Mouse (Mus musculus): Measurements from ENCODE around the gene Bud23.

Bud23 gene

DNA sequence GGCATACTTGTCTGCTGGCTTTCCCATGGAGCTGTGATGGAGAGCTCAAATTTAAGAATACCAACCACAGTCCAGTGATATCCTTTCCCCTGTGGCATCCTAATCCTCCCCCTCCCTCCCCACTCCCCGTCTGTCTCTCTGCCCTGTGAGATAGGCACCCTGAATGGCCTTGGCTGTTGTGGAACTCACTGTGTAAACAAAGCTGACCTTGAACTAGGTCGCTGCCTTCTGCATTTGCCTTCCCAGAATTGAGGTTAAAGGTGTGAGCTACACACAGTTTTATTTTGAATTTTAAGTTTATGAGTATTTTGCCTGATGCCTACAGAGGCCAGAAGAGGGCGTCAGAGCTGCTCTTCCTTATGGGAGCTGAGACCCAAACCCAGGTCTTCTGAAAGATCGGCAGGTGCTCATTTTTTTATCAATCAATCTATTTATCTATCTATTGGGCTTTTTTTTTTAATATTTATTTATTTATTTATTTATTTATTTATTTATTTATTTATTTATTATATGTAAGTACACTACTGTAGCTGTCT is 48.5 kb downstream of the Bud23 start:
- no peak for DNase-seq

DNA sequence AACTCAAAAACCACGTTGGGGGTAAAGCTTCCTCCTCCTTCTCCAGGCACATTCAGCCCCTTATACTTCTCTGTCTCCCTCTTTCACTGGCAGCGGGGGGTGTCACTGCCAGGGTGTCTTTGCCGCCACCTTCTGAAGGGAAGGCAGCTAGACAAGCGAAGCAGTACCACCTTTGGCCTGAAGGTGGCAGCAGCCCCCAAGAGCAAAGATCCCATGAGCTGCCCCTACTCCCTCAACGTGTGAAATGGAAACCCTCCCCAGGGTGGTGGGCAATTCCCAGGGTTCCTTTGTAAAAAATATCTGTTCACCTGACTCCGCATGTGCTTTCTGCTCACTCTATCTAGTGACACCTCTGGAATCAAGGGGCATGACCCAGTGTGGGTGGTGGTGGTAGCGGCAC is 49.3 kb downstream of the Bud23 start:
- peak; percentile 81 to 87 for DNase-seq

DNA sequence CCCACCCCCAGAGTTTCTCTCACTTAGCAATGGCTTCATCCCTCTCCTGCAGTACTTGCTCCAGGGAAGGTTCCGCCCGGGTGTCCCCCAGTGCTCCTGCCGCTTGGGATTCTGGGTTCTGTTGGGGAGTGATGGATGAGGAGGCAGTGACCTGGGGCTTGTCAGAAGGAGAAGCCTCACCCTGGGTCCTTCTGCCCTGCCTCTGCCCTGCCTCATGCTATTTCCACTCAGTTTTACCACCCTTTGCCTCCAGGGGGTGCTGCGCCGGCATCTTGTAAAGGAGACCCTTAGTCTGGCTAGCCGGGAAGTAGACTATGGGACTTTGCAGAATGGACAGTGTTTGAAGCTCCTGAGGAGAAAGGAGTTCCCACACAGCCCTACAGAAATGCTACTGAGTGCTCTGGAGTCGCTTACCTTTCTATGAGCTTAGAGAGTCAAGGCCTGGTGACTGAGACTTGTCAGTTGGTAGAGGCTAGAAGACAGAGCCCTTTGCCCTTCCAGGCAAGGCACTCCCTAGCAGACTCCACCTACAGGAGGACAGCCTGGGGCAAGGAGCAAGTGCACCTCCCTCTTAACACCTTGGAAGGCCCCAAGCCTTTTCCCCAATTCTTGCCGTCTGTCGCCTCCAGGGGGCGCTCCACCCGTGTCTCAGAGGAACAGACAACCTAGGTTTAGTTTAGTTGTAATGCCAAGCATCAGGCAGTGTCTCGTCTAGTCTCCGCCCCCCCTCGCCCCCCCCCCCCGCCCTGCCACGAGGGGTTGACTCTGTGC is 51.9 kb downstream of the Bud23 start:
- peak; percentile 81 to 86 for DNase-seq

DNA sequence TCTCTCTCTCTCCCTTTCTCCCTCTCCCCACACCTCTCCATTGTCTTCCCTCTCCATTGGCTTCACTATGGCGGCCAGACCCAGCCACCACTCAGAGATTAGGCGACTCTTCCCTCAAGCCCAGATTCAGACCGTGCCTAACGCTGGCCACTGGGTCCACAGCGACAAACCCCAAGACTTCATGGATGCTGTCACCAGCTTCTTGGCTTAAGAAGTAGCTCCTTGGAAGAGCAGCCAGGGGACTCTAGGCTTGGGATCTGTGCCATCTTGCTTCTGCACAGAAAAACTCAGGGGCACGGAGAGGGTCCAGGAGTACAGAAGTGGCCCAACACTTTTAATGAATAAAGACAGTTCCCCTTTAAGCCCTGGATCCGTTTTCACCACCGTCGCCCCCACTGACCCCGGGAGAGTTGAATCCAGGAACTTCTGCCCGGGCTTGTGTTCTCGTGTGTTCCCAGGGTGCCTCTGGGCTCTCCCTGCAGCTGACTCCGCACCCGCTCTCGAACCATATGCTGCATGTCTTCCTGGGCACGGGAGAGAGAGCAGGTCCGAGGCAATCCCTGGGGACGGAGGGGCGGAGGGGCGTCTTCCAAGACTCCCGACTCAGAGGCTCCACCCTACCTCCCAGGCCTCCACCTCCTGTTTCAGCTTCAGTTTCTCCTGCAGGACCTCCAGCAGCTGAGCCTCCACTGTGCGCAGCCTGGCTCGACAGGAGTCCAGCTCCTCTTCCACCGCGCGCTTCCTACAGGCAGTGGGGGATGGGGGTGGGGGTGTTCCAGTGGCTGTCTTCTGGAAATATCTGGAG is 52.7 kb downstream of the Bud23 start:
- no peak for DNase-seq

DNA sequence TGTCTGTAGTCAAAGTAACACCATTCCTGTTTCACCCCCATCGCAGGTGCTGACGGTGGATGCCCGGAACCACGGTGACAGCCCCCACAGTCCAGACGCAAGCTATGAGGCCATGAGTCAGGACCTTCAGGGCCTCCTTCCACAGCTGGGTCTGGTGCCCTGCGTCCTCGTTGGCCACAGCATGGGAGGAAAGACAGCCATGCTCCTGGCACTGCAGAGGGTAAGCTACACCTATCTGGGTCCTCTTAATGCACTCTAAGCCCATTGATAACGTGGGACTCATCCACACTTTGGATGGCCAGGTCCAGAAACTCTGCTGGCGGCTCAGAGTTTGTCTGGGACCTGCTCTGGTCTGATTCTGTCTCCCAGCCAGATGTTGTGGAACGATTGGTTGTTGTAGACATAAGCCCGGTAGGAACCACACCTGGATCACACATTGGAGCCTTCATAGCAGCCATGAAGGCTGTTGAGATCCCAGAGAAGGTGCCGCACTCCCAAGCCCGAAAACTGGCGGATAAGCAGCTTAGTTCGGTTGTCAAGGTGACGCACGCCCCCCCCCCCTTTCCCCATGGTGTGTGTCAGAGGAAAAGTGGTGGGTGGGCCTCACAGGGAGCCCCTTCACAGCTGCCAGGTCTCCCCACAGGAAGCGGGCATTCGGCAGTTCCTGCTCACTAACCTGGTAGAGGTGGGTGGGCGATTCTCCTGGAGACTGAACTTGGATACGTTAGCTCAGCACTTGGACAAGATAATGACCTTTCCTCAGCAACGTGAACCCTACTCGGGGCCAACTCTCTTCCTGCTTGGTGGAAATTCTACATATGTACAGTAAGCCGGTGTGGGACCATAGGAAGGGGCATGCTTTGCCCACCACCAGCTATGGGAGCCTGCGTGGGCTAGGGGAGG is 53.7 kb downstream of the Bud23 start:
- no peak for DNase-seq

DNA sequence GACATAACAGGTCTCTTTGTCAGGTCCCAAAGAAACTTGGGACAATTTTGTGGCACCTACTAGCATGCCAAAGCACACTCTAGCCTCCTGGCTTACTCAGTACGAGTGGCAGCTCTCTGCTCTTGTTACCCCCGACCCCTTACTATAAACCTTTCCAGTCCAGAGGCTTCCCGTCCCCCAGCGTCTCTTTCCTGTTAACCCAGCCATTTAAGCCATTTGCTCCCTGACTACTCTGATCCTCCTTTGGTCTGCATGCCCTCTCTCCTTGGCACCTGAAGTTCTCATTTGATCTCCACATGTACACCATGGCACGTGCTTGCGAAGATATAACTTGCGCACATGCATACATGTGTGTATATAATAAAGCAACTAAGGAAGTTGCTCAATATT is 54.4 kb downstream of the Bud23 start:
- no peak for DNase-seq

DNA sequence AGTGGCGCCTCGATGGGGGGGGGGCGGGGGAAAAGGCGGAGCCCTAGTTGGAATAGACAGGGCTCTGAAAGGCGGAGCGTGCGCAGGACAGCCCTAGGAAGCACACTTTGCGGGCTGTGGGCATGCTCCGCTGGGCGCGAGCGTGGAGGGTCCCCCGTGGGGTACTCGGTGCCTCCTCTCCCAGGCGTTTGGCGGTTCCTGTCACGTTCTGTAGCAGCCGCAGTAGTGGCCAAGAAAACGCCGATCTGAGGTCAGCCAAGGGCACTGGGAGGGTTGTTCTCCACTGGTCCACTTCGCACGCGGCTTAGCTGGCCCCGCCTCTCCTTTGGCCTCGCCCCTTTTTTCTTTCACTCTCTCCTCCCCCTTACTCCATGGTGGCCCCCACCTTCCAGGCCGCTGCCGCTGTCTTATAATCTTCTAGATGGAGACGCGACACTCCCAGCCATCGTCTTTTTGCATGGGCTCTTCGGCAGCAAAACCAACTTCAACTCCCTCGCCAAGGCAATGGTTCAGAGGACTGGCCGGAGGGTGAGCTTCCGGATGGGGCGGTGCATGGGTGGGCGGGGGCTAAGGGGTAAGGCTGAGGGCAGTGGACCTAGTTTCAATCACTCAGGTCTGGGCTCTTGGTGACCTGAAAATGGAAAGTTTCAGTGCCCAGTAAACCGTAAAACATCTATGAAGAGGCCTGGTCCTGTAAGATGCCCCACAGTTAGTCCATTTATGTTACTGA is 55.0 kb downstream of the Bud23 start:
- peak; percentile 91 to 92 for DNase-seq

DNA sequence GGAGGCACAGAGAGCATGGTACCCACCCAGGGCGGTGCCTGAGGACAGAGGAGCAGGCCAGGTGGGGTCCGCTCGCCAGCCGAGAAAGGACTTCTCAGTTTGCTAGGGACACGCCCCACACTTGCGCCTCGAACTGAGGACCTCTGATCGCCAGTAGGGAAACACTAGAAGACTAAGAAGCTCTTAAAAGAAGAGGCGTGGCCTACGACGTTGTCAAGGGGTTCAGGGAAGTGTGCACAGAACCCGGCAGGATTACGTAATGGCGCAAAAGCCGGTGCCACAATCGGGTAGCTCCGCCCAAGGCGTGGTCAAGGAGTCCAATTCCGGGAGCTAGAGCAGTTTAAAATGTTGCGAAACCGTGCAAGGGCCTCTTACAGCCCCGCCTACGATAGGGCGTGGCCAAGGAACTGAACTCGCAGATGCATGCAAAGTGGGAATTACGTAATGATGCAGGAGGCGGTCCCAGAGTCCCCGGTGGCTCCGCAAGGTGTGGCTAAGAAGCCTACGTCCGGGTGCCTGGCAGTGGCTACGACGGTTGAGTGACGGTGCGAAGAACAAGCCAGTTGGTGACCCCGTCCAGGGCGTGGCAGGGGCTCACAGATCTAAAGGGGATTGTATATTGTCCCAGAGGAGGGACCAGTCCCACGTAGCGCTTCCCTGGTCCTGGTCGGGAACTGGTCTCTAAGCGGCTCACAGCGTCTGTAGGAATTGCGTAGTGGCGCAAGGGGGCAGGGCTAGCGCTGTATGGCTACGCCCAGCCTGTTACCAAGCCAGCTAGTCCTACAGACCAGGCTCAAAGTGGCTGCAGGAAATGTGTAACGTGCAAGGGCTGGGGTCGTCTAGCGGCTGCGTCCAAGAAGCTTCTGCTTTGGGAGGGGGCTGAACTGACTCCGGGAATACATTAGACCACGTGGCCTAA is 55.8 kb downstream of the Bud23 start, which contains the start of gene Abhd11:
Gene Abhd11, plus strand, starts transcription at position 482 of the 919 bp plus-strand sequence.
- DNase-seq: peak; percentile 99 to 100

DNA sequence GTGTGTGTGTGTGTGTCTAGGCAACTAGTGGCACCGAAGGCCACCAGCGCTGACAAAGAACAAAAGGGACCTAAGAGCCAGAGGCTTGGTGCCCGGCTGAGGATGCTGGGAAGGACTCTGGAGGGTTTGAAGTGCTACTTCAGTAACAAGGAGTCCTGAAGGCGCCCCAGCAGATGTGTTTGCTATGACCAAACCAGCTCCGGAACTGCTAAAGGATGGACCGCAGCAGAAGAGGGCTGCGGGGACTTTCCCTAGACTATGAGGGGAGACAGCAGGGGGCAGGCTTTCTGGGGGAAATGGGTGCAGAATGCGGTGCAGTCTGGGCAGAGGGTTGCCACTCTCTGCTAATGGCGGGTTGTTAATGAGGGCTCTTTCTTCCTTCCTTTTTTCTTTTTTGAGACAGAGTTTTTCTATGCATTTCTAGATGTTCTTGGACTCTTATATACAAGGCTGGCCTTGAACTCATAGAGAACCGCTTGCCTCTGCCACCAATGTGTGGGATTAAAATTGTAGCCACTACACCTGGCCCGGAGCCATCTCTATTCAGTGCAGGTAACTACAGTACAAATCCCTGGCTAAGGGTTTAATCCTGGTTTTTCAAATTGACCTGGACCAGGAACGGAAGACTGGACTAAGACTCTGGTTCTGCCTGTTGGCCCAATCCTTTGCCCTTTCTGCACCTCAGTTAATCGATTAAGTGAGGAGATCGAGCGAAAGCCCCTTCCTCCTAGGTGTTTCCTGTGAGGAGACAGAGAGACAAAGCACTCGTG is 56.8 kb downstream of the Bud23 start:
- DNase-seq: peak; percentile 75 to 86

All from lung, postnatal 4 days (tissue).